Mouse (Mus musculus) C2C12 (cell line): Measurements from ENCODE around the gene Galnt10.

Experiments
- CEBPB ChIP-seq: IDR thresholded peaks from one replicate; pipeline ENCODE4 v1.6.1; 2011; ENCODE audit warnings: low read depth, mild to moderate bottlenecking, control low read depth, moderate library complexity
- CTCF ChIP-seq: IDR thresholded peaks from one replicate; pipeline ENCODE4 v1.5.1; 2011; ENCODE audit not compliant: control insufficient read depth, insufficient read depth, insufficient read length
- MAX ChIP-seq: IDR thresholded peaks from one replicate; pipeline ENCODE4 v1.6.1; 2011; ENCODE audit warnings: mild to moderate bottlenecking, control low read depth
- MYOD1 ChIP-seq: IDR thresholded peaks from one replicate; pipeline ENCODE4 v1.6.1; 2011; ENCODE audit warnings: low read depth; ENCODE audit not compliant: control insufficient read depth, insufficient read length
- MYOG ChIP-seq: IDR thresholded peaks from one replicate; pipeline ENCODE4 v1.6.1; 2011; ENCODE audit not compliant: control insufficient read depth, insufficient read length; ENCODE audit errors: extremely low read depth
- USF1 ChIP-seq: IDR thresholded peaks from one replicate; pipeline ENCODE4 v1.6.1; 2011; ENCODE audit warnings: low read depth, mild to moderate bottlenecking, control low read depth, moderate library complexity

DNA sequence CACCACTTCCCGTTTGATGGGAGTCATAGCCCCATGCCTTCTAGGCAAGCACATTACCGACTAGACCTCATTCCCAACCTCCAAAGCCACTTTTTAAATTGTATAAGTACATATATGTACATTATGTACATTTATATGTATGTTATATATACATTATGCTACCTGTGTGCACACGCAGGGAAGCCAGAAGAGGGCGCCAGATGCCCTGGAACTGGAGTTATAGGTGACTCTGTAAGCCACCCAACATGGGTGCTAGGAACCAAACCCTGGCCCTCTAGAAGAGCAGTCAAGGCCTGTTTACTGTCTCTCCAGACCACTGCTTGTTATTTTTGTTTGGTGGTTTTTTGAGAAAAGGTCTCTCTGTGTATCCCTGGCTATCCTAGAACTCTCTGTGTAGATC, 172.9 kb downstream of the Galnt10 start:
- TF ChIP-seq MAX (no peak), CTCF (no peak), CEBPB (no peak), MYOG (no peak), USF1 (no peak), MYOD1 (no peak)
